Mouse (Mus musculus): Measurements from ENCODE around the gene Begain. TPM values are rescaled to one million over a fixed set of nuclear protein-coding genes. Genes with fewer than 3 reads are reported as not detected.

Begain gene
- total RNA-seq (2021): 1 to 10 TPM; 6.9 to 9.9 TPM
- long read RNA-seq, experiment 1, partial matches to known transcripts: 0 of 3 reads
- long read RNA-seq, experiment 1, other reads (novel, unspliced or antisense): 3 of 3 reads
- long read RNA-seq, experiment 2, partial matches to known transcripts: 0 of 2 reads
- long read RNA-seq, experiment 2, other reads (novel, unspliced or antisense): 2 of 2 reads

GRCm38 (mm10) chr12:109068167-109068653, at the start of gene Begain:
Gene Begain (minus strand): TSS chr12:109068217.
- DNase-seq: no peak

GRCm38 (mm10) chr12:109115707-109116106, 47.7 kb upstream of the Begain start:
- no peak for DNase-seq

- no peak for DNase-seq
These were observed 47.1 kb upstream of the Begain start for GRCm38 (mm10) chr12:109115161-109115560.

- no peak for DNase-seq
These were observed 45.1 kb upstream of the Begain start for GRCm38 (mm10) chr12:109112996-109113592.

GRCm38 (mm10) chr12:109112354-109112995, 44.5 kb upstream of the Begain start:
- no peak for DNase-seq

- DNase-seq: no peak
These were observed 40.9 kb upstream of the Begain start for GRCm38 (mm10) chr12:109108911-109109310.

GRCm38 (mm10) chr12:109100381-109100780, 32.4 kb upstream of the Begain start:
- DNase-seq: no peak

- DNase-seq: no peak
These were observed 22.6 kb upstream of the Begain start for GRCm38 (mm10) chr12:109090456-109091130.

- no peak for DNase-seq
These were observed 22.0 kb upstream of the Begain start for GRCm38 (mm10) chr12:109090041-109090440.

- no peak for DNase-seq
These were observed 18.1 kb upstream of the Begain start for GRCm38 (mm10) chr12:109086111-109086510.

- DNase-seq: peak; percentile 30
These were observed 17.7 kb upstream of the Begain start for GRCm38 (mm10) chr12:109085674-109086073.

- no peak for DNase-seq
These were observed 17.0 kb upstream of the Begain start for GRCm38 (mm10) chr12:109085046-109085445.

GRCm38 (mm10) chr12:109083476-109083875, 15.5 kb upstream of the Begain start:
- DNase-seq: no peak

- no peak for DNase-seq
These were observed 9.0 kb upstream of the Begain start for GRCm38 (mm10) chr12:109077036-109077435.

GRCm38 (mm10) chr12:109074777-109075285, 6.8 kb upstream of the Begain start:
- no peak for DNase-seq

GRCm38 (mm10) chr12:109074106-109074505, 6.1 kb upstream of the Begain start:
- DNase-seq: no peak

- no peak for DNase-seq
These were observed 3.2 kb upstream of the Begain start for GRCm38 (mm10) chr12:109071248-109071647.

GRCm38 (mm10) chr12:109069751-109070150, 1.7 kb upstream of the Begain start:
- no peak for DNase-seq

- DNase-seq: no peak
These were observed 721 bp upstream of the Begain start for GRCm38 (mm10) chr12:109068738-109069137.

GRCm38 (mm10) chr12:109067561-109068135, 369 bp downstream of the Begain start:
- peak; percentile 77 for DNase-seq

GRCm38 (mm10) chr12:109058660-109059059, 9.4 kb downstream of the Begain start:
- no peak for DNase-seq

GRCm38 (mm10) chr12:109057736-109058135, 10.3 kb downstream of the Begain start:
- DNase-seq: no peak

All from adrenal gland, postnatal 10 days (tissue).